Mouse (Mus musculus) limb, embryonic 10.5 days (tissue): ENCODE measurements around the gene Pou2af1. TPM values are rescaled to one million over a fixed set of nuclear protein-coding genes. Genes with fewer than 3 reads are reported as not detected.

Experiments used
- polyA plus RNA-seq: library from polyadenylated mRNA; unstranded; fragments of >200 nt; fragmentation: Nextera tagmentation; extraction: Ambion mirVana; gene quantifications from 2 replicates; pipeline ENCODE4 v1.2.1, GENCODE M21; 2016

Gene Pou2af1
- polyA plus RNA-seq, 1 experiment from 2014 or later, result not detected

Other genes with a start within 250 kb of the Pou2af1 start
- gene Sik2, start 204.6 kb upstream of the Pou2af1 start, polyA plus RNA-seq, result 13.2 and 16.7 TPM in 2 replicates
- not detected in 2 replicates for gene Btg4, start 152.8 kb upstream of the Pou2af1 start, polyA plus RNA-seq
- 1.0 and 3.7 TPM in 2 replicates for gene Layn, start 136.6 kb upstream of the Pou2af1 start, polyA plus RNA-seq
- 0.15 TPM in 1 of 2 replicates, not detected in the other for gene 4833427G06Rik, start 111.6 kb upstream of the Pou2af1 start, polyA plus RNA-seq
- 0.03 TPM in 1 of 2 replicates, not detected in the other for gene Gm32742, start 48.2 kb upstream of the Pou2af1 start, polyA plus RNA-seq
- 1.6 and 2.2 TPM in 2 replicates for gene Colca2, start 64.9 kb downstream of the Pou2af1 start, polyA plus RNA-seq
- not detected in 2 replicates for gene 1810046K07Rik, start 115.2 kb downstream of the Pou2af1 start, polyA plus RNA-seq